Mouse (Mus musculus): ENCODE measurements around the gene Atp8a2. TPM values are rescaled to one million over a fixed set of nuclear protein-coding genes. Genes with fewer than 3 reads are reported as not detected.

Atp8a2 gene
- total RNA-seq, 2 experiments from 2014 or later: 63.0 to 71.3 TPM

DNA sequence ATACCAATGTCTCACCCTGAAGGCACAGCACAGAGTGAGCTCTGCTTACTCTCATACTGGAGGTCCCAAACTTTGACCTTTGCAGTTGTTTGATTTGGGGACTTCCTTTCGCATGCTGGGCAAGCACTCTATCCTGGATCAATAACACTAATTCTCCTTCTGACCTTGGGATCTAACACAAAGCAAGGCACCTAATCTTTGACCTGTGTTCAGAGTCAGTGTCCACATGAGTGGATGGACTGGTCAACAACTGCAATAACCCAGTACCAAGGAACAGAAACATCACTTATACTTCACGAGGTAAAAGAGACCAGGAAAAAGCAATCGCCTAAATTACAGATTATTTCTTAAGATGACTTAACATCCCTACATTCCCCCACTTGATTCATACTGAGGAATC is 136.0 kb downstream of the Atp8a2 start:
- no peak for DNase-seq (ENCODE audit: low spot score in 2 of 2)
- intact Hi-C loops (cut with DNase I): no loop called here

DNA sequence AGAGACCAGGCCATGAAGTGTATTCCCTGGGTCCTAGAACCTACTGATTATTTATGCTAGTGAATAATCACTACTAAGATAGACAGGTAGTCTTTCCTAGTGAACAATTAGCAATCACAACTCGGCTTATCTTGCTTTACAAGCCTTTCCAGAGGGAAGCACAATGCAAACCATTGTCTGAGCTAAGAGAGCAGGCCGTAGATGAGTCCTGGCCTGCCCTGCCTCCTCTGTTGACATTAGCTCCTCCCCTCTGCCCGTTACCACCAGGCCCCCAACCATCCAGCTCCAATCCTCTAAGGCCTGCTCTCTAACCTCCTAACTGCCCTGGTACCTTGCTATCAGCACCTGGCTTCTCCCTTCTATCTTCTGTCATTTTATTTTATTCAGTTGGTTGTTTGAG is 138.1 kb downstream of the Atp8a2 start:
- intact Hi-C loops (cut with DNase I): no loop called here

DNA sequence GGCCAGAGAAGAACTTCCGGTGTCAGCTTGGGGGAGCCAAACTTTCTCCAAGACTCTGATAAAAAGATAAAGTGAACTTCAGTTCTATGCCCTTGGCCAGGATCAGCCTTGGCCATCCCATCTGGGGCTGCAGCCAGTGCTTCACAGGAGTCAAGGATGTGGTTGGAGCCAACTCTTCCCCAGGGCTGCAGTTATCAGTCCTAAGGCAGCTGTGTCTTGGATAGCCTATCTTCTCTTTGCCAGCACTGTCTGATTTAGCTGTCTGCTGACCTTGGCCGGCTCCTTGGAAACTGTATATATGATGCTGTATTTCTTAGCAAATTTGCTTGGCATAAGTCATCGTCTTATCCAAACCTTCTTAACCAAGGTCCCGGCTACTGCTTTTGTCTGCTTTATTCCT is 141.7 kb downstream of the Atp8a2 start:
- DNase-seq (ENCODE audit: low spot score in 2 of 2): no peak
- intact Hi-C loops (cut with DNase I): no loop called here

More for the DNA sequence above, 138.1 kb downstream of the Atp8a2 start:
- DNase-seq (ENCODE audit: low spot score in 2 of 2): no peak

DNA sequence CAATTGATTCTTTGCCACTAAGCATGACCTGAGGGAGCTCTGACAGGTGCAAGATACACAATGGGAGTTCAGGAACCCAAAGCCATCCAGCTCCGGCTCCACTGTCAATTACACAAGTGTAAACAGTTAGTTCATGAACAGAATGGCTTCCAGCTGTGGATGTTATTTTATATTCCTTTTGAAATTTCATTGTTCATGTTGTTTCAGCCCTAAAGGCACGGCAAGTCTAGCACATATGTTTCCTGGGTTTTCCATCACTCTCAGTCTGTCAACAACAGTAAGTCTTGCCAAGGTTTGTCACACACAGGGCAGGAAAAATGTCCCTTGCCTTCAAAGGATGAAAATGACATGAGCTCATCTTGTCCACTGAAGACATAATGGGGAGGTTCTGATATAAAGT is 166.3 kb downstream of the Atp8a2 start:
- intact Hi-C loops (cut with DNase I): no loop called here
- no peak for DNase-seq (ENCODE audit: low spot score in 2 of 2)

DNA sequence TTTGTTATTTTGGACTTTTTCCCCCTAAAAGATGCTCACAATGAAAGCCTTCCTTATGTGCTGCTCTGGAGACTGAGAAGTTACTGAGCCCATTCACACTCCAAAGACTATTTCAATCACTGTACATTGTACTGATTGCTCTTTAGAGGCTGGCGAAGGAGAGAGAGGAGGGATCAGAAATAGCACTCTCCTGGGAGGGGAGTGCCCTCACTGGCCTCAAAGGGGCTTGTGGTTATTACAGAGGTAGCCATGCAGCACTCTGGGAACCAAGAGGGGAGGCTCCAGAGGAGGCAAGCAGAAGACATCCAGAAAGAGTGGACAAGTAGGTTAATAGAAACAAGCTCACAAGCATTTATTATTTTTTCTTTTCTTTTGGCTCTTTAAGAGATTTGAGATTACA is 169.8 kb downstream of the Atp8a2 start:
- intact Hi-C loops (cut with DNase I): no loop called here

DNA sequence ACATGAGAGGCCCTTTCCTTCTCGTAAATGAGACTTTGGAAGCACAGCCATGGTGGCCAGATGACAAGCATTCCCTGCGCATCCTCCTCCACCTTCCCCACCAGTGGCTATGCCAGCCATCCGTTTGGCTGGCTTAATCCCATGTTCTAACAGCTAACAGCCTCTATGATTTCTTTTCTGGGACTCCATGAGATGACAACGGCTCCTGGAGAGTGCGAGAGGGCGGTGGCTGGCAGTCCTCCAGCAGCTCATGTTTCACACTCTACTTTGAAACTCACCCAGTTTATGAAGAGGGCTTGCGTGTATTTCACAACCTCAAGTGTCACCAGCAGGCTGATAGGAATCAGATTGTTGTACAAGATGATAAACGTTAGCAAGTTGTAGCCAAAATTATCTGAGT is 170.3 kb downstream of the Atp8a2 start:
- intact Hi-C loops (cut with DNase I): loop anchor here (1.0 kb wide), 1 partner anchor 151 kb away; no protein-coding TSS in a partner anchor
- DNase-seq (ENCODE audit: low spot score in 2 of 2): peak; percentile 76 to 95

More for the DNA sequence above, 169.8 kb downstream of the Atp8a2 start:
- no peak for DNase-seq (ENCODE audit: low spot score in 2 of 2)

DNA sequence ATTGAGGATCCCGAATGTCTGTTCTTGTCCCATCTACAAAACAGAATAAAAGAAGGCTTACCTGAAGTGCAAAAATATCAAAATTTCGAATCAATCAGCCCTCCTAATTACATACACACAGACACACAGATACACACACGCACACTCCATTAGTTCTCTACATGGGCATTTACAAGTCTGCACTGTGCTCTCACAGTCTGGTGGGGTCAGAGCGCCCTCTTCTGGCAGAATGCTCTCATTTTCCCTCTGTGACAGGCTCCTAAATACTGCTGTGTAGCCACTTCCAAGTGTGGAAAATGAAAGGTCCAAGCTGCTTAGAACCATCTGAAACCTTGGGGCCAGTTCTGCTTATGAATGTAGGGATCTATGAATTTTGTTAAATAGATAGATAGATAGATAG is 181.1 kb downstream of the Atp8a2 start:
- DNase-seq (ENCODE audit: low spot score in 2 of 2): peak; percentile 81 to 87
- intact Hi-C loops (cut with DNase I): loop anchor here (1.0 kb wide), 1 partner anchor 411 kb away; no protein-coding TSS in a partner anchor

DNA sequence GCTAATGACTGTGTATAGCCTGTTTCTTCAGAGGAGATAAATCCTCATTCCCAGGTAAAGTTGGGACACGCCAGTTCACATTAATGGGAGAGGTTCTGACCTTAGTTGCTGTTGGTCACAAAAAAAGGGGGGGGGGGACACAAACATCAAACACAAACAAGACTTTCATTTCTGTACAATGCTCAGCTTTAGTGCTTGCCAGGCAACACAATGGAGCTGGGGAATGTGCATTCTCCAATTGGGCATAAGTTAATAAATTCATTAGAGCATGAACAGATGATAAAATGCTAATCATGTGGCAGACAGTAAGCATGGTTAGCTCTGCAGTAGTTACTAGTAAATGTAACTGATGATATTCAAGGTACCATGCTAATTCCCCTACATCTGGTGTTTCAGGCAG is 195.2 kb downstream of the Atp8a2 start:
- no peak for DNase-seq (ENCODE audit: low spot score in 2 of 2)
- intact Hi-C loops (cut with DNase I): no loop called here

DNA sequence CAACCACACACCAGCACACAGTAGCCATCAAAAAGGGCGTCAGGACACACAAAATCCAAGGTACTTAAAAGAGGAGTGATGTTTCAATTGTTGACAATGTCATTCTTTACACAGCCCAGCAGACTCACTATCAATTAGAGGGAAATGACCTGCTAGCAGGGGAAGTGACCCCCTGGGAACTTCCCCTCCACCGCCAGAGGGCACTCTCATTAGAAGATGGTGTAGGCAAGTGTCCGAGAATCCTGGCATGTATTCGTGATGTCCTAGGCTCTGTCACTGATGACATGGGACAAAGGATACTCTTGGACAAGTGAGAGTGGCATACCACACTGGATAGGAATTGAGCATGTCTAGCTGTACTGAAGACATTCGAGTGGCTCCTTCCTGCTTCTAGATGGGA is 208.1 kb downstream of the Atp8a2 start:
- DNase-seq (ENCODE audit: low spot score in 2 of 2): no peak
- intact Hi-C loops (cut with DNase I): no loop called here

DNA sequence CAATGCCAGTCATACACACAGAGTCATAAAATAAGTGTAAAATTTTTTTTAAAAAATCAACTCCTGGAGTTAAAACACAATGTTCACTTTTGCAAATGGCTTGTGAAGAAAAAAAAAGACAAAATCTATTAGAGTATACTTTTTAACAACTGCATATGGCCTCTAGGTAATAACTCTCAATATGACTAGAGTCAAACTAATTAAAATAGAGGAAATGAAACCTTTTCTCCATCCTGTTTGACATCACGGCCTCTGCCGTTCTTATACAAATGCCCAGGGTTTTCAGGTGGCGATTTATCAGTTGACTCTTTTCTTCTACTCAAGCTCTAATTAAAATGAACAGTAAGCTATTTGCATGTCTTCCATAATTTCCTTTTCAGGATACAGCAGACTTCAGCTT is 209.0 kb downstream of the Atp8a2 start:
- no peak for DNase-seq (ENCODE audit: low spot score in 2 of 2)
- intact Hi-C loops (cut with DNase I): no loop called here

DNA sequence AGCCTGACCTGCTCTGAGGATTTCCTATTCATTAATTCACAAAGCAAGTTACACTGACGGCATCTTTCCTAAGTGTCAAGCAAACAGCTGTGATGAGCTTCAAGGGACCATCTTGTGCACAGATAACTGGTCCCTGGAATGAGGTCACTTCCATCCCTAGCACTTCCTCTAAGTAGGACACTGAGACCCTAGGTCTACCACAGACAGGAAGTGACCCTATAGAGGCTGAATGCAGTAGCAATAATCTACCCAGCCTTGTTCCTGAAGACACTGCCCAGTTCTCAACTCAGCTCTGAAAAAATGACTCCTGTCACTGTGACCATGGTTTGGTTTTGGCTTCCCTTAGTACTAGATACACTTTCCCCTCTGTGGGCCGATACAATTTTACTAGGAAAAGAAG is 219.0 kb downstream of the Atp8a2 start:
- intact Hi-C loops (cut with DNase I): no loop called here

DNA sequence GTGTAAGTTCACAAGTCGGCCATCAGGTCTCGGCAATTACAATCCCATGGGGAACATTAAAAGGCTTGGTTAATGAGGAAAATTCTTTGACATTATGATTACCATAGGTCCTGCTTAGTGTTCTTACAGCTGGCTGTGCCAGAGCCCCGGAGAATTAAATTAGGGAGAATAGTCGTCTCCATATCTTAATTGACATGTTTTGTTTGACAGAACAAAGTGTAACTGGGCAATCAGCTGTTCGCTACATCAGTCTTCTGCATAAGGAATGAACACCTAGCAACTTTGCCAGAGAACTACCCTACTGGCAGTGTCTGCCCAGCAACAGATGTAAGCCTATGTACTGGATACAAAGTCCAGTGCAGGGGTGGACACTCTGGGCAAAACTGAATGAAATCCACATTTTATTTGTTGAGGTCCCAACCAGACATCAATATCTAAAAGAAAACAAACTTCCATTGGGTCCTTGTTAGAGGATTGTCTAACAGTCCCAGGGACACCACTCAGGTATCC is 225.7 kb downstream of the Atp8a2 start:
- no peak for DNase-seq (ENCODE audit: low spot score in 2 of 2)
- intact Hi-C loops (cut with DNase I): no loop called here

More for the DNA sequence above, 219.0 kb downstream of the Atp8a2 start:
- DNase-seq (ENCODE audit: low spot score in 2 of 2): no peak

DNA sequence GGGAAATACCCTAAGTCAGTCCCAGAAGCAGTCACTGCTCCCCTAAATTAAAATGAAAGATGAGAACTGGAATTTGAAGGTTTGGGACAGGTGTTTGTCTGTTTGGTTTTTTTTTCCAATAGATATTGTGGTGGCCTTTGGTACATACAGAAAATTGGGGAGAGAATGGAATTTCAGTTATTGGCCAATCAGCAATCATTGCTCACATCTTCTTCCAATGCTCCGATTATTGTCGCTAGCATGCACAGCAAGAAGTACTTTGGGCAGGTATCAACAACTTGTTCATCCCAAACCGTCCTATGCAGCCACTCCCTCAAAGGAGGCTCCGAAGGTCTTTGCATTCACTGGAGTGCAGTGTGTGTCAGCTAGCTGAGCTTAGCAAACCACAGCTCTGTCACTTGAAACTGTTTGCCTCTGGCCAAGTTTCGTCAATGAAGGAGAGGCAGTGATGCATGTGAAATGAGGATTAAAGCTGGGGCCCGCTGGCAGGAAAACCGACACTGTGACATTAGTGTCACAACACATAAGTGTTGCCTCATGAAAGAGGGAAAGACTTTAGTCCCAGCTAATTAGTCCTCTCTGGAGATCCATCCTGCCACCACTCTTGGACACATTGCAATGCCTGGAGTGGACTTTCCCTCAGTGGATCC is 227.4 kb downstream of the Atp8a2 start:
- DNase-seq (ENCODE audit: low spot score in 2 of 2): no peak
- intact Hi-C loops (cut with DNase I): no loop called here

DNA sequence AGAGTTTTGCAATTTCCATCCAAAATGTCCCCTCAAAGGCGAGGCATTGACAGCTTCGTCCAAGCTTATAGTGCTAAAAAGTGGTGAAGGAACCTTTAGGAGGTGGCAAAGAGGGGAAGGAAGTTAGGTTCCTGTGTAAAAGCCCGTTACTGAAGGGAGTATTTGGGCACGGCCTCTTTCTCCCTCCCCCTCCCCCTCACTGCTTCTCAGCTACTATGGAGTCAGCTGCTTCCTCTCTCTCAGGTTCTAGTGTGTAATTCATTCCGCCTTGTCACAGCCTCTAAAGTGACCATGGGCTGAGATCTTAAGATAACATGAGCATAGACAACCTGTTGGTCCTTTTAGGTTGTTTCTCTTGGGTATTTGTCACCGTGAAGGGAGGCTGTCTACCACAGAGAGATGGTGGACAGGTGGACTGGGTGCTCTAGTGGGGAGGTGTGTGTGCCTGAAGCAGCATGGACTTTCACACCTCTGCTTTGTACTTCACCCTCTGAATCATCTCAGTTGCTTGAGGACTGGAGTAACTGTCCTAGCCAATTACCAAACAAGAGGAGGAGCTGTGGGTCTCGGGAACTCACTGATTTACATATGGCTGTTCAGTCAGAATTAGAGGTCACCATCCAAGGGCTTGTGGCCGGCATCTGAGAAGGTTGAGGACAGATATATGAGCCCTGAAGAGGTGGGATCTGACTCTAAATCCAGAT is 229.0 kb downstream of the Atp8a2 start:
- no peak for DNase-seq (ENCODE audit: low spot score in 2 of 2)
- intact Hi-C loops (cut with DNase I): no loop called here

DNA sequence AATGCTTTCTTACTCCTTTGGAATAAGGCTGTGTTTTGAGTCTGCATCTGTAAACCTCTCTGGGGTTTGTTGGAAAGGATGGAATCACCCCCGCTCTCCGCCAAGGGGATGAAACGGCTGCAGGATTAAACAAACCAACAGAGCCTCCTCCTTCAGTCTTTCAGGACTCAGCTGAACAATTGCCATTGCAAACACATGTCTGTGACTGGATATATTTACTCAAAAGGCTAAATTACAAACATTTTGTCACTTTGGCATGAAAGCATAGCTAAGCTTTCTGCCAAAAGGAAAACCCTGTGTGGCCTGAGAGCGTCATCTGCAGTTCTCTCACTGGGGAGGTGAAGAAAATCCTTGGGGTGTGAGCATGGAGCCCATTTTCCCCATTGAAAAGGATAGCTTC is 230.0 kb downstream of the Atp8a2 start:
- intact Hi-C loops (cut with DNase I): no loop called here
- DNase-seq (ENCODE audit: low spot score in 2 of 2): no peak

DNA sequence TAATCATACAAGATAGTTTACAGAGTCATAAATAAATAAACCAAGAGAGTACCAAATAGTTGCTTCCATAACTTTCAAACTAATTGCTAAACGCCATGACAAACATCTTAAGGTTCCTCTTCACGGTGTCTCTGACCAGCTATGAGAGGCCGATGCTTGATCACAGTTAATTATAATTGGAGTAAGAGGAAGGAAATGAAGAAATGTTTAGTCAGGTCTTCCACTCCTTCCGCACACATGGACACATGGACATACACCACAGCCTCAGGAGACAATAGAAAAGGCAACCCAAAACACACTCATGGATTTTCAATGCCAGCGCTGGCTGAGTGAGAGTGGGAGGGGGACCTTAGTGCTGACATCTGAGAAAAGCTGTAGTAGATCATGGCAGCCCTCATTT is 232.4 kb downstream of the Atp8a2 start:
- DNase-seq (ENCODE audit: low spot score in 2 of 2): no peak
- intact Hi-C loops (cut with DNase I): no loop called here

DNA sequence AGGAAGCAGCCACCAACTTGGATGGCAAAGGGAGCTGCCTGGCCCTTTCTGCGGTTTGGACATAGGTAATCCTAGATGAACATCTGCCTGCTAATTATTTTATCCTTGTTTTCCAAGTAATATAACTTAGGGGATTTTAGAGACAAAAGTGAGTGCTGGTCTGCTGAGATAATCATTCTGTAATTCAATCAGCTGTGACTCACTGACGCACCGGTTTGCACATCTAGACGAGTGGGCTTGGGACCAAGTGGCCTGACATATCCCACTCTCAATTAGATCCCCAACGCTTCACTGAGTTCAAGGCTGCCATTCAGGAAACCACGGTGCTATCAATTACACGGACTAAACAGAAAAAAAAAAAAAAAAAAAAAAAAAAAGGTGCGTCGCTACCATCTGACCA is 236.0 kb downstream of the Atp8a2 start:
- intact Hi-C loops (cut with DNase I): no loop called here
- DNase-seq (ENCODE audit: low spot score in 2 of 2): no peak

DNA sequence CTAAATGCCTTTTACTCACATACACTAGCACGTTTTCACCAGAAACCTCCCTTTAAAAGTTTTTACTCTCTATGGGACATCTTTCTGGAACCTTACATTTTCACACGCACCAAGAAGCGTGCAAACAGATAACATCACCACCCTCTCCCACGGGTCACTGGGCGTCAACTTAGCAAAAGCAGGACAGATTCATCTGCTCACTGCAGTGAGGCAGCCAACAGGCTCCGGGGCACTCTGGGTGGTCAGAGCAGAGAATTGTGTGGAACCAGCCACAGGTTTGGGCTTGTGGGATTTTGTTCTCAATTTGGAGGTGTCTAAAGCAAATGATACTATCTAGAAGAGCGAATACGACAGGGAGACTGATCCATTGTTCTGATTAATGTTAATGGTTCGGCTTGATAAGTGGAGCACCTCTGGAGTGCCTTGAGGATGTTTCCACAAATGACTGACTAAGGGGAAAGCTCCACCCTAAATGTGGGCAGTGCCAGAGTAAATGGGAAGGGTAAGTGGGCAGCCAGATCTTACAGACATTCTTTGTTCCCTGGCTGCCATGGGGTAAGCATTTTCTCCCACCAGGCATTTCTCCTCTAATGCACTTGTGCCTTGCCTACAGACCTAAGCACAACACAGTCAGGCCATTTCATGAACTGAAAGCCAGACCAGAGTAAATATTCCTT is 236.6 kb downstream of the Atp8a2 start:
- no peak for DNase-seq (ENCODE audit: low spot score in 2 of 2)
- intact Hi-C loops (cut with DNase I): no loop called here

DNA sequence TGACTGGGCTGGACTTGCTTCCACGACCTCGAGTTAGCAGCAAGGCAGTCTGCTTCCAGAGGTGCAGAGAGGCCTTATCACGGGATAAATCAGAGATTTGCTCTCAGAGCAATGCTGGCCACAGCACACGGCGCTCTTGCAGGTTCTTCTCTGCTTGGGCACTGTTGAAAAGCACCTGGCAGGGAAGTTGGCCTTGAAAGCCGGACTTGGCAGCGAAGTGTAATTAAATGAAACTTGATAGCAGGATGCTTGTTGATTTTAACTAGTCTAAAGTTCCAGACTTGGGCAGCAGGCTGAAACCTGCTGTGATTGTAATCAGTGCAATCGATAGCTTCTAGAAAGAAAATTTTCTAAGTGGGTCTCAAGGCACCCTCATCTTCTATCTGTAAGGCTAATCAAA is 237.3 kb downstream of the Atp8a2 start:
- intact Hi-C loops (cut with DNase I): no loop called here

DNA sequence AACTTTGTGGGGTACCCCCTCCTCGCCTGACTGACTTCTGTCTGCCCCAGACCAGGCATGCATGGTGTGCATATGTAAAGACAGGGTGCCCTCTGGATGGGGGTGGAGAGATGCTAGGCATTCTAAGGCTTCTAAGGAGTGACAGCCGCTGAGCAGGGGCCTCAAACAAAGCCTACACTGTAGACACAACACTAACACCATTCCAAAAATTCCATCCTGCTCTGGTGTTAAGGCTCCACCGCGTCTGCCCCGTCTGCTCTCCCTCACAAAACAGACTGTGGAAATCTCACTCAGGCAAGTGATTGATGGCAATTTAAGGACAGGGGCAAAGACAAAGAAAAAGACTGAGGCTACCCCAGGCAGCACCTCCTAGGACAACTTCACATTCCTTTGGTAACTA is 247.0 kb downstream of the Atp8a2 start:
- no peak for DNase-seq (ENCODE audit: low spot score in 2 of 2)
- intact Hi-C loops (cut with DNase I): no loop called here

More for the DNA sequence above, 237.3 kb downstream of the Atp8a2 start:
- no peak for DNase-seq (ENCODE audit: low spot score in 2 of 2)
